Mouse (Mus musculus) neural tube, embryonic 14.5 days (tissue): Measurements from ENCODE around the gene Casq2. TPM values are rescaled to one million over a fixed set of nuclear protein-coding genes. Genes with fewer than 3 reads are reported as not detected.
A peak's percentile ranks its signal among the peaks of the same experiment; 100 is the strongest.

Experiments
- ATAC-seq: fragments of 200-750 bp; cut with Nextera tagmentation; 2 replicates; pipeline ENCODE4 v1.8.0; 2017; ENCODE audit warnings: low read depth, mild to moderate bottlenecking, moderate TSS enrichment, moderate library complexity
- H3K27ac ChIP-seq: fragments of 300-500 bp; sonication (generic); 2 replicates; pipeline ENCODE4 v1.5.1; 2014; ENCODE audit warnings: low read depth, mild to moderate bottlenecking, control low read depth, low read length, moderate library complexity, mixed read lengths
- H3K27me3 ChIP-seq: fragments of 300-500 bp; sonication (generic); 2 replicates; pipeline ENCODE4 v1.6.1; 2014; ENCODE audit warnings: low read length; ENCODE audit not compliant: control insufficient read depth, insufficient read depth
- H3K36me3 ChIP-seq: fragments of 300-500 bp; sonication (generic); 2 replicates; pipeline ENCODE4 v1.6.1; 2014; ENCODE audit warnings: low read length, mixed read lengths; ENCODE audit not compliant: control insufficient read depth, insufficient read depth
- H3K4me1 ChIP-seq: fragments of 300-500 bp; sonication (generic); 2 replicates; pipeline ENCODE4 v1.6.1; 2014; ENCODE audit warnings: low read length; ENCODE audit not compliant: control insufficient read depth, insufficient read depth
- H3K4me2 ChIP-seq: fragments of 300-500 bp; sonication (generic); 2 replicates; pipeline ENCODE4 v1.6.1; 2014; ENCODE audit warnings: mild to moderate bottlenecking, low read depth, low read length, control low read depth
- H3K4me3 ChIP-seq: fragments of 300-500 bp; sonication (generic); 2 replicates; pipeline ENCODE4 v1.5.1; 2014; ENCODE audit warnings: low read depth, low read length, control low read depth, mixed read lengths
- H3K9ac ChIP-seq: fragments of 300-500 bp; sonication (generic); replicated peaks from 2 replicates; pipeline ENCODE4 v1.6.1; 2014; ENCODE audit warnings: low read depth, mild to moderate bottlenecking, control low read depth, low read length, mixed read lengths
- H3K9me3 ChIP-seq: fragments of 300-500 bp; sonication (generic); 2 replicates; pipeline ENCODE4 v1.6.1; 2016; ENCODE audit warnings: low read length; ENCODE audit not compliant: control insufficient read depth
- WGBS: fragments of 180-500 bp; shearing (Covaris S2); extraction: QIAGEN DNeasy Blood & Tissue Kit; methylation state at CpG from one replicate; pipeline ENCODE4 v1.1.7; 2014; 5-methylcytosine and 5-hydroxymethylcytosine counted together
- polyA plus RNA-seq: library from polyadenylated mRNA; unstranded; fragments of >200 nt; fragmentation: Nextera tagmentation; extraction: Ambion mirVana; gene quantifications from 2 replicates; pipeline ENCODE4 v1.2.1, GENCODE M21; 2014

Casq2 gene
- polyA plus RNA-seq, 1 experiment from 2014 or later = 0.75 TPM

- no peaks in the 10 kb centered on the region for H3K27me3 ChIP-seq
- no peak overlapping the region for H3K4me2 ChIP-seq
- H3K9ac ChIP-seq = no peak overlapping the region
- no peaks in the 10 kb centered on the region for H3K4me1 ChIP-seq
- no peaks in the 10 kb centered on the region for H3K9me3 ChIP-seq
- 0 out of 2 replicates have a peak overlapping the region, but pooled peaks have one; percentile 23 for H3K27ac ChIP-seq
- ATAC-seq = no peak
- no peak overlapping the region for H3K4me3 ChIP-seq
- 7% methylated on average over 4 of the region's 4 CpGs for WGBS
- H3K36me3 ChIP-seq = no peaks in the 10 kb centered on the region
Measured at GRCm38 (mm10) chr3:102055878-102056277, 30.3 kb upstream of the Casq2 start.

- no peaks in the 10 kb centered on the region for H3K36me3 ChIP-seq
- WGBS = 82% methylated on average over 6 of the region's 6 CpGs
- no peak for ATAC-seq
Measured at GRCm38 (mm10) chr3:102060065-102060464, 26.1 kb upstream of the Casq2 start.

GRCm38 (mm10) chr3:102061923-102062670 lies 24.1 kb upstream of the Casq2 start:
- no peak overlapping the region for H3K9ac ChIP-seq
- H3K27ac ChIP-seq = no peak overlapping the region
- peak; percentile 80 for ATAC-seq
- H3K4me3 ChIP-seq = no peak overlapping the region
- no peaks in the 10 kb centered on the region for H3K4me1 ChIP-seq
- H3K9me3 ChIP-seq = no peaks in the 10 kb centered on the region
- no peak overlapping the region for H3K4me2 ChIP-seq
- H3K36me3 ChIP-seq = no peaks in the 10 kb centered on the region
- 43% methylated on average over 14 of the region's 14 CpGs for WGBS
- no peaks in the 10 kb centered on the region for H3K27me3 ChIP-seq

More at GRCm38 (mm10) chr3:102060065-102060464, 26.1 kb upstream of the Casq2 start:
- H3K27ac ChIP-seq = no peak overlapping the region
- no peak overlapping the region for H3K9ac ChIP-seq
- H3K27me3 ChIP-seq = no peaks in the 10 kb centered on the region
- H3K4me1 ChIP-seq = no peaks in the 10 kb centered on the region
- H3K4me3 ChIP-seq = no peak overlapping the region
- no peak overlapping the region for H3K4me2 ChIP-seq
- no peaks in the 10 kb centered on the region for H3K9me3 ChIP-seq

GRCm38 (mm10) chr3:102062671-102063010 lies 23.6 kb upstream of the Casq2 start:
- no peaks in the 10 kb centered on the region for H3K36me3 ChIP-seq
- ATAC-seq = peak; percentile 42; the same call in 1 of the 2 replicates
- H3K4me1 ChIP-seq = no peaks in the 10 kb centered on the region
- no peaks in the 10 kb centered on the region for H3K9me3 ChIP-seq
- no peak overlapping the region for H3K4me3 ChIP-seq
- H3K27me3 ChIP-seq = no peaks in the 10 kb centered on the region
- H3K9ac ChIP-seq = no peak overlapping the region
- no peak overlapping the region for H3K4me2 ChIP-seq
- no peak overlapping the region for H3K27ac ChIP-seq
- WGBS = 28% methylated on average over 8 of the region's 8 CpGs

- Histone ChIP-seq H3K27ac (no peak overlapping the region), H3K4me1 (no peaks in the 10 kb centered on the region), H3K9me3 (no peaks in the 10 kb centered on the region), H3K36me3 (no peaks in the 10 kb centered on the region), H3K4me2 (no peak overlapping the region), H3K27me3 (no peaks in the 10 kb centered on the region), H3K4me3 (no peak overlapping the region), H3K9ac (no peak overlapping the region)
- ATAC-seq = no peak
- WGBS = 80% methylated on average over 10 of the region's 10 CpGs
Measured at GRCm38 (mm10) chr3:102063273-102064120, 22.7 kb upstream of the Casq2 start.

- Histone ChIP-seq H3K9ac (no peak overlapping the region), H3K36me3 (no peaks in the 10 kb centered on the region), H3K27ac (no peak overlapping the region), H3K4me2 (no peak overlapping the region), H3K27me3 (no peaks in the 10 kb centered on the region), H3K9me3 (no peaks in the 10 kb centered on the region), H3K4me3 (no peak overlapping the region), H3K4me1 (no peaks in the 10 kb centered on the region)
- 84% methylated on average over 6 of the region's 6 CpGs for WGBS
- ATAC-seq = no peak
Measured at GRCm38 (mm10) chr3:102064566-102064965, 21.6 kb upstream of the Casq2 start.

GRCm38 (mm10) chr3:102067306-102067705 lies 18.9 kb upstream of the Casq2 start:
- H3K27ac ChIP-seq = no peak overlapping the region
- H3K9ac ChIP-seq = no peak overlapping the region
- WGBS = 62% methylated on average over 1 of the region's 1 CpGs
- no peaks in the 10 kb centered on the region for H3K27me3 ChIP-seq
- H3K4me3 ChIP-seq = no peak overlapping the region
- H3K9me3 ChIP-seq = no peaks in the 10 kb centered on the region
- H3K4me2 ChIP-seq = no peak overlapping the region
- no peaks in the 10 kb centered on the region for H3K4me1 ChIP-seq
- no peaks in the 10 kb centered on the region for H3K36me3 ChIP-seq
- ATAC-seq = no peak

GRCm38 (mm10) chr3:102067861-102068260 lies 18.4 kb upstream of the Casq2 start:
- Histone ChIP-seq H3K9me3 (no peaks in the 10 kb centered on the region), H3K36me3 (no peaks in the 10 kb centered on the region), H3K27me3 (no peaks in the 10 kb centered on the region), H3K4me1 (no peaks in the 10 kb centered on the region), H3K27ac (no peak overlapping the region), H3K4me2 (no peak overlapping the region), H3K4me3 (no peak overlapping the region), H3K9ac (no peak overlapping the region)
- WGBS = 95% methylated on average over 2 of the region's 2 CpGs
- ATAC-seq = no peak

GRCm38 (mm10) chr3:102069260-102069659 lies 17.0 kb upstream of the Casq2 start:
- H3K9me3 ChIP-seq = no peaks in the 10 kb centered on the region
- ATAC-seq = no peak

More at GRCm38 (mm10) chr3:102069260-102069659, 17.0 kb upstream of the Casq2 start:
- no peaks in the 10 kb centered on the region for H3K27me3 ChIP-seq
- no peak overlapping the region for H3K4me3 ChIP-seq
- no peaks in the 10 kb centered on the region for H3K4me1 ChIP-seq
- no peak overlapping the region for H3K9ac ChIP-seq
- no peak overlapping the region for H3K4me2 ChIP-seq
- no peak overlapping the region for H3K27ac ChIP-seq
- 89% methylated on average over 4 of the region's 4 CpGs for WGBS
- H3K36me3 ChIP-seq = no peaks in the 10 kb centered on the region
